Mouse (Mus musculus): ENCODE data around the gene Btbd11. TPM values are rescaled to one million over a fixed set of nuclear protein-coding genes. Genes with fewer than 3 reads are reported as not detected.

Gene Btbd11
- polyA plus RNA-seq, 1 experiment, result 7.8 TPM

DNA sequence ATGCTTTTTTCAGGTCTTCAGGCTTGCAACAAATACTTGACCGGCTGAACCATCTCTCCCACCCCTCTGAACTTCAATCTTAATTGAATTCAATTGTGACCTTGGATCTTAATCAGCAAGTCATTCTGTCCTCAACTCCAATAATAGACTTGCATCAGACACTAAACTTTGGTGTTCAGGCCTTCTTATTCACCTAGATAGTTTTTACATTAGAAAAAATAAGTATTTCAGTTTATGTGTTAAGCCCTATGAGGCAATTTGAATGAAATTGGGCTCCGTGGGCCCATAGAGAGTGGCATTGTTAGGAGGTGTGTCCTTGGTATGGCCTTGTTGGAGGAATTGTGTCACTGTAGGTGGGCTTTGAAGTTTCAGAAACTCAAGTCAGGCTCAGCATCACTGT is 156.7 kb downstream of the Btbd11 start:
- no peak overlapping the region for H3K27ac ChIP-seq (ENCODE audit: insufficient read depth, low read length)
- no peaks in the 10 kb centered on the region for H3K27me3 ChIP-seq (ENCODE audit: control insufficient read depth, insufficient read depth, low read length)
- H3K4me3 ChIP-seq (ENCODE audit: extremely low read depth, insufficient read depth, insufficient read length), result no peak overlapping the region
- H3K36me3 ChIP-seq (ENCODE audit: control insufficient read depth, insufficient read depth, low read length), result no peaks in the 10 kb centered on the region
- DNase-seq (ENCODE audit: low read depth in 1 of 2, low spot score in 2 of 2), result no peak
- 89% methylated on average over 2 of the region's 2 CpGs for WGBS
- no peak for TF ChIP-seq CTCF (IDR thresholded peaks at IDR 0.05; ENCODE audit: extremely low read depth, insufficient read depth, insufficient read length, insufficient replicate concordance)
- TF ChIP-seq POLR2A (IDR thresholded peaks at IDR 0.05; ENCODE audit: low read depth, low read length), result no peak
- H3K4me1 ChIP-seq (ENCODE audit: control insufficient read depth, insufficient read depth, insufficient read length), result no peaks in the 10 kb centered on the region

DNA sequence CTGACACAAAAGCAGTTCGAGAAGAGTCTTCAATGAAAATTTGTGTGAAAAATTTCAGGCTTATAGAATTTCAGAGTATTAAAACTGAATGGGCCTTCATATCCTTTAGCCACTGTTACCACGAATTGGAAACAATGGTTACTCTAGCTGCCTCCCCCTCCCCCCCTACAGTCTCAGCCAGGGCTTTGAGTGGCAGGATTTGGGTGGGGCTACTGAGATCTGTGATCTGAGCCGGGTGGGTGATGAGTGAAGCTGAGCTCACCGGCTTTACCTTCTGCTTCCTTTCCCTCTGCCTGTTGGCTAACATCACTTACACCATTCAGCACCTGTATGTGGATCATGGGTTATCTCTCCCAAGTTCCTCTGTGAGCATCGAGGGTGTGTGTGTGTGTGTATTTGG is 158.4 kb downstream of the Btbd11 start:
- H3K27ac ChIP-seq (ENCODE audit: insufficient read depth, low read length), result no peak overlapping the region
- H3K36me3 ChIP-seq (ENCODE audit: control insufficient read depth, insufficient read depth, low read length), result no peaks in the 10 kb centered on the region
- H3K4me1 ChIP-seq (ENCODE audit: control insufficient read depth, insufficient read depth, insufficient read length), result no peaks in the 10 kb centered on the region
- WGBS, result 48% methylated on average over 5 of the region's 5 CpGs
- DNase-seq (ENCODE audit: low read depth in 1 of 2, low spot score in 2 of 2), result no peak
- H3K27me3 ChIP-seq (ENCODE audit: control insufficient read depth, insufficient read depth, low read length), result no peaks in the 10 kb centered on the region
- no peak overlapping the region for H3K4me3 ChIP-seq (ENCODE audit: extremely low read depth, insufficient read depth, insufficient read length)
- TF ChIP-seq CTCF (IDR thresholded peaks at IDR 0.05; ENCODE audit: extremely low read depth, insufficient read depth, insufficient read length, insufficient replicate concordance) (no peak), POLR2A (IDR thresholded peaks at IDR 0.05; ENCODE audit: low read depth, low read length) (no peak)

DNA sequence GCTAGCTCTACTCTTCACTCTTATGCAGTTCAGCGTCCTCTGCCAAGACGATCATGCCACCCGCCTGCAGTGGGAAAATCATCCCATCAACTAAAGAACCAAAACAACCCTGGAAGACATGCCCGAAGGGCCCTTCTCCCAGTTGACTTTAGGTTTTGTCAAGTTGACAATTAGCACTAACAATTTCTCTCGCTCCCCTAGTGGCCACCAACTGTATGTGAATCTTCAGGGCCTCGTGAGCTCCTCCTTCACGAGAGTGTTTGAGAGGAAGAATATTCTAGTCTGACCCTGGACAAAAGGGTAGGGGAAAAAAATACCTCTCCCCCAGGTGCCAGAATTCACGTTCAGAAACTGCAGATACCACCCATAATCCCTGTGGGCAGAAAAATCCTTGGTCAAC is 168.6 kb downstream of the Btbd11 start:
- Histone ChIP-seq H3K36me3 (ENCODE audit: control insufficient read depth, insufficient read depth, low read length) (no peaks in the 10 kb centered on the region), H3K4me1 (ENCODE audit: control insufficient read depth, insufficient read depth, insufficient read length) (no peaks in the 10 kb centered on the region), H3K27ac (ENCODE audit: insufficient read depth, low read length) (no peak overlapping the region), H3K4me3 (ENCODE audit: extremely low read depth, insufficient read depth, insufficient read length) (no peak overlapping the region), H3K27me3 (ENCODE audit: control insufficient read depth, insufficient read depth, low read length) (no peaks in the 10 kb centered on the region)
- DNase-seq (ENCODE audit: low read depth in 1 of 2, low spot score in 2 of 2), result no peak
- 72% methylated on average over 8 of the region's 8 CpGs for WGBS
- no peak for TF ChIP-seq POLR2A (IDR thresholded peaks at IDR 0.05; ENCODE audit: low read depth, low read length)
- TF ChIP-seq CTCF (IDR thresholded peaks at IDR 0.05; ENCODE audit: extremely low read depth, insufficient read depth, insufficient read length, insufficient replicate concordance), result no peak

DNA sequence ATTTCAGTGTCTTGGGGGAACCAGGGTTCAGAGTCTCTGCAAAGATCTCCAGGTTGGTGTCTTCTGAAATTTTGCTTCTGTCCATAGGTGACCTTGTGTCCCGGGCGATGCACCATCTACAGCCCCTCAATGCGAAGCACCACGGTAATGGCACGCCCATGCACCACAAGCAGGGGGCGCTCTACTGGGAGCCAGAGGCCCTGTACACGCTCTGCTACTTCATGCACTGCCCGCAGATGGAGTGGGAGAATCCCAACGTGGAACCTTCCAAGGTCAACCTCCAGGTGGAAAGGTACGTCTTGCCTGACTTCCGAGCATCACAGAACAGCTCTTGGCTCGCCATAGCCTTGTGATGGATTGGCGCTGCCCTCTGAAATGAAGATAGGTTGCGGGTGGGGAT is 174.8 kb downstream of the Btbd11 start:
- no peak for DNase-seq (ENCODE audit: low read depth in 1 of 2, low spot score in 2 of 2)
- TF ChIP-seq CTCF (IDR thresholded peaks at IDR 0.05; ENCODE audit: extremely low read depth, insufficient read depth, insufficient read length, insufficient replicate concordance) (no peak), POLR2A (IDR thresholded peaks at IDR 0.05; ENCODE audit: low read depth, low read length) (no peak)
- no peaks in the 10 kb centered on the region for H3K27me3 ChIP-seq (ENCODE audit: control insufficient read depth, insufficient read depth, low read length)
- no peaks in the 10 kb centered on the region for H3K4me1 ChIP-seq (ENCODE audit: control insufficient read depth, insufficient read depth, insufficient read length)
- H3K4me3 ChIP-seq (ENCODE audit: extremely low read depth, insufficient read depth, insufficient read length), result no peak overlapping the region
- 92% methylated on average over 14 of the region's 14 CpGs for WGBS
- no peak overlapping the region for H3K27ac ChIP-seq (ENCODE audit: insufficient read depth, low read length)
- H3K36me3 ChIP-seq (ENCODE audit: control insufficient read depth, insufficient read depth, low read length), result no peaks in the 10 kb centered on the region

DNA sequence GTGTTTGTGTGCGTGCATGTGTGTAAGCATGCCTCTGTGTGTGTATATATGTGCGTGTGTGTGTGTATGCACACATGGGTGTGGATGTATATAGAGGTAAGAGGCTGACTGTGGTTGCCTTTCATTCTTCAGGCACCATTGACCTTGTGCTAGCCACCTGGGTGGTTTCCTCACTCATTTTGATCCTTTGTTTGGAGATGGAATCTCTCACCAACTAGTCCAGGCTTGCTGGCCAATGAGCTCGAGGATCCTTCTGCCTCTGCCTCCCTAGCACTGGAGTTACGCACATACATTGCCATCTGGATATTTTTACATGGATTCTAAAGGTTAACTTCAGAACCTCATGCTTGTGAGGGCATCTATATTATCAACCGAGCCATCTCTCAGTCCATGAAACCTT is 184.8 kb downstream of the Btbd11 start:
- 89% methylated on average over 5 of the region's 5 CpGs for WGBS
- TF ChIP-seq POLR2A (IDR thresholded peaks at IDR 0.05; ENCODE audit: low read depth, low read length), result no peak
- TF ChIP-seq CTCF (IDR thresholded peaks at IDR 0.05; ENCODE audit: extremely low read depth, insufficient read depth, insufficient read length, insufficient replicate concordance), result no peak
- no peak for DNase-seq (ENCODE audit: low read depth in 1 of 2, low spot score in 2 of 2)
- Histone ChIP-seq H3K4me3 (ENCODE audit: extremely low read depth, insufficient read depth, insufficient read length) (no peak overlapping the region), H3K27ac (ENCODE audit: insufficient read depth, low read length) (no peak overlapping the region), H3K27me3 (ENCODE audit: control insufficient read depth, insufficient read depth, low read length) (no peaks in the 10 kb centered on the region), H3K36me3 (ENCODE audit: control insufficient read depth, insufficient read depth, low read length) (no peaks in the 10 kb centered on the region), H3K4me1 (ENCODE audit: control insufficient read depth, insufficient read depth, insufficient read length) (no peaks in the 10 kb centered on the region)

DNA sequence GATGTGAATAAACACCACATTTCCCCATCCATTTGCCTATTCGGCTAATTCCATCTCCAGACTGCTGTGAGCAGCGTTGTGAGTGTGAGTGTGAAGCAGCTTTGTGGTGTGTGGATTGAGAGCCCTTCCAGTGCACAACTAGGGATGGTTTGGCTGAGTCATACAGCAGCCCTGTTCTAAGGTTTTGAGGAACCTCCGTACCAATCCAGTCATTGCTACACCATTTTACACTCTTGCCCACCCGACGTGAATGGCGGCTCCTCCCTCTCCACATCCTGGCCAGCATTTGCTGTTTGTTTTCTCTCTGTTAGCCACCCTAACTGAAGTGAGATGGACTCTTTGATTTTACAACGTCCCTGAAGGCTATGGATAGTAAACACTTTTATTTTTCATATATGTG is 186.0 kb downstream of the Btbd11 start:
- TF ChIP-seq POLR2A (IDR thresholded peaks at IDR 0.05; ENCODE audit: low read depth, low read length), result no peak
- no peak for TF ChIP-seq CTCF (IDR thresholded peaks at IDR 0.05; ENCODE audit: extremely low read depth, insufficient read depth, insufficient read length, insufficient replicate concordance)
- no peaks in the 10 kb centered on the region for H3K4me1 ChIP-seq (ENCODE audit: control insufficient read depth, insufficient read depth, insufficient read length)
- H3K27ac ChIP-seq (ENCODE audit: insufficient read depth, low read length), result no peak overlapping the region
- H3K4me3 ChIP-seq (ENCODE audit: extremely low read depth, insufficient read depth, insufficient read length), result no peak overlapping the region
- WGBS, result 62% methylated on average over 7 of the region's 7 CpGs
- no peaks in the 10 kb centered on the region for H3K27me3 ChIP-seq (ENCODE audit: control insufficient read depth, insufficient read depth, low read length)
- no peak for DNase-seq (ENCODE audit: low read depth in 1 of 2, low spot score in 2 of 2)
- H3K36me3 ChIP-seq (ENCODE audit: control insufficient read depth, insufficient read depth, low read length), result no peaks in the 10 kb centered on the region

DNA sequence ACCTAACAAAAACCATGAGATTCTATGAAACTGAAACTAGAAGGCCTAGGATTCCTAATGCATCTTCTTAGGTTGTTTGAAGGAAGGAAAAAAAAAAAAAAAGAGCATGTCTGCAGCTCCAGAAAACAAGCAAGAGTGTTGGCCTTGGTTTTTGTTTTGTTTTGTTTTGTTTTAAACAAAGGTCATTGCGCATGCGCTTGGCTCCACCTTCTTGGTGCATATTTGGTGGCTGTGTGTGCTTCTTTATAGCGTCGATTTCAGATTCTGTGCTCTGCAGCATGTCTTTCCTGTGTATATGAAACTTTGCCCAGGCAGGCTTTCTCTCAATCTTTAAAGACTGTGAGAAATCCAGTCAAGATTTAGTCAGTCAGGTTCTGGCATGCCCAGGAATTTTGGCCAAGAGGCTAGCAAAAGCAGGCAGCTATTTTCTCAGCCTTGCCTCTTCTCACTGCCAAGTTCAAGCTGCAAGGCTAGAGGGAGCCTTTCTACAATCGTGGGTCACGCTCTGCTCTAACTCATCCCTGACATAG is 191.3 kb downstream of the Btbd11 start:
- DNase-seq (ENCODE audit: low read depth in 1 of 2, low spot score in 2 of 2), result no peak
- Histone ChIP-seq H3K36me3 (ENCODE audit: control insufficient read depth, insufficient read depth, low read length) (no peaks in the 10 kb centered on the region), H3K4me1 (ENCODE audit: control insufficient read depth, insufficient read depth, insufficient read length) (no peaks in the 10 kb centered on the region), H3K27ac (ENCODE audit: insufficient read depth, low read length) (no peak overlapping the region), H3K4me3 (ENCODE audit: extremely low read depth, insufficient read depth, insufficient read length) (no peak overlapping the region), H3K27me3 (ENCODE audit: control insufficient read depth, insufficient read depth, low read length) (no peaks in the 10 kb centered on the region)
- TF ChIP-seq POLR2A (IDR thresholded peaks at IDR 0.05; ENCODE audit: low read depth, low read length) (no peak), CTCF (IDR thresholded peaks at IDR 0.05; ENCODE audit: extremely low read depth, insufficient read depth, insufficient read length, insufficient replicate concordance) (no peak)
- WGBS, result 89% methylated on average over 6 of the region's 6 CpGs

Data from spleen, adult 2 months (tissue).